7 mouse cellular contexts compared by ENCODE assay signal in genomic region chr2:32153791-32154119, GRCm38 (mm10). TPM values are rescaled to one million over a fixed set of nuclear protein-coding genes. Genes with fewer than 3 reads are reported as not detected.
DNase-seq lines count a peak whose midpoint lies in the region; ATAC-seq and TF ChIP-seq lines count a peak whose summit lies in the region.

No protein-coding gene starts in this region.

- DNase-seq in liver, adult 2 months (ENCODE audit: extremely low read depth, low read depth, low spot score), result peak; percentile 46
- DNase-seq in liver, result no peak
- no peak for DNase-seq in layer of hippocampus, postnatal 25 days (ENCODE audit: extremely low spot score in 1 of 2, low spot score in 1 of 2)
- no peak for DNase-seq in right cerebral cortex, adult 18-20 months

- H3K27ac ChIP-seq in liver, adult 2 months (replicated peaks; ENCODE audit: insufficient read depth, low read depth, low read length), result peak overlapping the region; percentile 69
- H3K27ac ChIP-seq in forebrain, embryonic 13.5 days, result peak overlapping the region; percentile 70
- peak overlapping the region; percentile 99 for H3K27ac ChIP-seq in limb, embryonic 12.5 days
- peak overlapping the region; percentile 19; the same call in 1 of the 2 replicates for H3K27ac ChIP-seq in small intestine, adult 2 months (ENCODE audit: insufficient read depth, low read depth, low read length)

- TF ChIP-seq CTCF in liver, adult 2 months (IDR thresholded peaks at IDR 0.05; ENCODE audit: low read depth, low read length), result no peak
- TF ChIP-seq CTCF in small intestine, adult 2 months (IDR thresholded peaks at IDR 0.05; ENCODE audit: extremely low read depth, insufficient read length, insufficient replicate concordance, low read depth, low read length), result no peak

- H3K4me1 ChIP-seq in liver, adult 2 months (ENCODE audit: control insufficient read depth, insufficient read depth, low read length), result peaks cover 44% of the 10 kb centered on the region
- peaks cover 73% of the 10 kb centered on the region for H3K4me1 ChIP-seq in forebrain, embryonic 13.5 days
- H3K4me1 ChIP-seq in limb, embryonic 12.5 days (replicated peaks), result peaks cover 76% of the 10 kb centered on the region
- H3K4me1 ChIP-seq in small intestine, adult 2 months (ENCODE audit: control insufficient read depth, insufficient read depth, insufficient read length, low read length), result peaks cover 22% of the 10 kb centered on the region

- H3K4me2 ChIP-seq in forebrain, embryonic 13.5 days, result peak overlapping the region; percentile 97
- peak overlapping the region; percentile 97 for H3K4me2 ChIP-seq in limb, embryonic 12.5 days

- no peak overlapping the region for H3K4me3 ChIP-seq in liver, adult 2 months (ENCODE audit: insufficient read depth, low read depth, low read length)
- H3K4me3 ChIP-seq in forebrain, embryonic 13.5 days, result peak overlapping the region; percentile 89
- peak overlapping the region; percentile 96 for H3K4me3 ChIP-seq in limb, embryonic 12.5 days (replicated peaks)
- H3K4me3 ChIP-seq in small intestine, adult 2 months (ENCODE audit: low read depth, low read length), result no peak overlapping the region

- 8% methylated on average over 4 of the region's 4 CpGs for WGBS in liver, adult 2 months
- 12% methylated on average over 4 of the region's 4 CpGs for WGBS in forebrain, embryonic 13.5 days
- 16% methylated on average over 4 of the region's 4 CpGs for WGBS in limb, embryonic 12.5 days
- 5% methylated on average over 4 of the region's 4 CpGs for WGBS in small intestine, adult 2 months

- peaks cover 39% of the 10 kb centered on the region for H3K79me2 ChIP-seq in liver, adult 2 months (ENCODE audit: control insufficient read depth, insufficient read depth, low read length)

- no peaks in the 10 kb centered on the region for H3K9me3 ChIP-seq in forebrain, embryonic 13.5 days (replicated peaks)
- no peaks in the 10 kb centered on the region for H3K9me3 ChIP-seq in limb, embryonic 12.5 days

- H3K27me3 ChIP-seq in liver, adult 2 months (ENCODE audit: control insufficient read depth, insufficient read depth, low read length), result no peaks in the 10 kb centered on the region
- H3K27me3 ChIP-seq in forebrain, embryonic 13.5 days, result no peaks in the 10 kb centered on the region
- H3K27me3 ChIP-seq in limb, embryonic 12.5 days, result no peaks in the 10 kb centered on the region
- no peaks in the 10 kb centered on the region for H3K27me3 ChIP-seq in small intestine, adult 2 months (ENCODE audit: control insufficient read depth, insufficient read depth, low read length)

- ATAC-seq in forebrain, embryonic 13.5 days, result no peak
- no peak for ATAC-seq in limb, embryonic 12.5 days (ENCODE audit: insufficient number of reproducible peaks, insufficient read depth, low FRiP score, low TSS enrichment, low read depth)

- no peak overlapping the region for H3K9ac ChIP-seq in liver, adult 2 months (ENCODE audit: low read depth, low read length)
- peak overlapping the region; percentile 100 for H3K9ac ChIP-seq in forebrain, embryonic 13.5 days
- H3K9ac ChIP-seq in limb, embryonic 12.5 days (replicated peaks), result peak overlapping the region; percentile 100

- no peaks in the 10 kb centered on the region for H3K36me3 ChIP-seq in liver, adult 2 months (ENCODE audit: control insufficient read depth, insufficient read depth, low read length)
- H3K36me3 ChIP-seq in forebrain, embryonic 13.5 days (ENCODE audit: poor library complexity, severe bottlenecking), result no peaks in the 10 kb centered on the region
- H3K36me3 ChIP-seq in limb, embryonic 12.5 days, result no peaks in the 10 kb centered on the region
- no peaks in the 10 kb centered on the region for H3K36me3 ChIP-seq in small intestine, adult 2 months (ENCODE audit: control insufficient read depth, insufficient read depth, low read length)

- no peak for TF ChIP-seq POLR2A in liver, adult 2 months (IDR thresholded peaks at IDR 0.05; ENCODE audit: extremely low read depth, insufficient read depth, low read length)
- TF ChIP-seq POLR2A in small intestine, adult 2 months (IDR thresholded peaks at IDR 0.05; ENCODE audit: low read depth, low read length), result no peak

RNA-seq across cellular contexts. Expression of gene Prrc2b, which starts 2.9 kb away (rescaled TPM):
- 5.5 and 12.5 TPM in 2 replicates for total RNA-seq in liver, adult 2 months (2014; rRNA removed)
- 12.1 and 14.7 TPM in 2 replicates for polyA plus RNA-seq in liver, adult 2 months (2012; rRNA removed)
- polyA plus RNA-seq in forebrain, embryonic 13.5 days (2015; fragmentation: Nextera tagmentation; extraction: Ambion mirVana), result 53.0 and 57.4 TPM in 2 replicates
- 69.2 and 89.9 TPM in 2 replicates for polyA plus RNA-seq in limb, embryonic 12.5 days (2016; fragmentation: Nextera tagmentation; extraction: Ambion mirVana)
- polyA plus RNA-seq in small intestine, adult 2 months (2012; rRNA removed), result 16.3 and 23.4 TPM in 2 replicates
- total RNA-seq in layer of hippocampus, postnatal 25 days (2021), result 100 to 1,000 TPM; 248 to 275 TPM

RNA-seq across cellular contexts. Expression of gene Plpp7, which starts 58.4 kb away (rescaled TPM):
- 0.34 and 0.37 TPM in 2 replicates for total RNA-seq in liver, adult 2 months (2014; rRNA removed)
- 1.3 and 2.3 TPM in 2 replicates for polyA plus RNA-seq in liver, adult 2 months (2012; rRNA removed)
- polyA plus RNA-seq in forebrain, embryonic 13.5 days (2015; fragmentation: Nextera tagmentation; extraction: Ambion mirVana), result 10.3 and 11.9 TPM in 2 replicates
- polyA plus RNA-seq in limb, embryonic 12.5 days (2016; fragmentation: Nextera tagmentation; extraction: Ambion mirVana), result 5.0 and 5.7 TPM in 2 replicates
- polyA plus RNA-seq in small intestine, adult 2 months (2012; rRNA removed), result 2.2 and 3.5 TPM in 2 replicates
- 10 to 100 TPM; 23.7 to 24.4 TPM for total RNA-seq in layer of hippocampus, postnatal 25 days (2021)

Comparison
In these comparisons a context has a peak if more than half of its experiments do, and no peak if none do; other contexts are left out.
1. H3K27ac ChIP-seq: peak in every context shown above with its lines; median percentile 99 in limb, embryonic 12.5 days; 70 in forebrain, embryonic 13.5 days; 69 in liver, adult 2 months; 19 in small intestine, adult 2 months.
2. H3K4me3 ChIP-seq: peak in forebrain, embryonic 13.5 days (single experiment) and limb, embryonic 12.5 days (single experiment); none in liver, adult 2 months (single experiment) and small intestine, adult 2 months (single experiment).